Mouse (Mus musculus) heart, embryonic 12.5 days (tissue): ENCODE data around the gene Zfp663. TPM values are rescaled to one million over a fixed set of nuclear protein-coding genes. Genes with fewer than 3 reads are reported as not detected.

Experiments
- ATAC-seq: fragments of 200-750 bp; cut with Nextera tagmentation; 2 replicates; pipeline ENCODE4 v1.8.0; 2017; ENCODE audit warnings: moderate TSS enrichment, moderate library complexity; ENCODE audit not compliant: insufficient number of reproducible peaks, low FRiP score
- H3K27ac ChIP-seq: fragments of 300-500 bp; sonication (generic); 2 replicates; pipeline ENCODE4 v1.5.1; 2016; ENCODE audit warnings: mild to moderate bottlenecking, moderate library complexity; ENCODE audit not compliant: poor library complexity, severe bottlenecking
- H3K27me3 ChIP-seq: fragments of 300-500 bp; sonication (generic); replicated peaks from 2 replicates; pipeline ENCODE4 v1.6.1; 2016; ENCODE audit warnings: mild to moderate bottlenecking, moderate library complexity
- H3K36me3 ChIP-seq: fragments of 300-500 bp; sonication (generic); 2 replicates; pipeline ENCODE4 v1.6.1; 2016; ENCODE audit warnings: mild to moderate bottlenecking, moderate library complexity
- H3K4me1 ChIP-seq: fragments of 300-500 bp; sonication (generic); replicated peaks from 2 replicates; pipeline ENCODE4 v1.6.1; 2016; ENCODE audit warnings: mild to moderate bottlenecking
- H3K4me2 ChIP-seq: fragments of 300-500 bp; sonication (generic); 2 replicates; pipeline ENCODE4 v1.6.1; 2016; ENCODE audit warnings: mild to moderate bottlenecking, moderate library complexity
- H3K4me3 ChIP-seq: fragments of 300-500 bp; sonication (generic); 2 replicates; pipeline ENCODE4 v1.5.1; 2016; ENCODE audit warnings: mild to moderate bottlenecking
- H3K9ac ChIP-seq: fragments of 300-500 bp; sonication (generic); 2 replicates; pipeline ENCODE4 v1.6.1; 2016; ENCODE audit warnings: mild to moderate bottlenecking, moderate library complexity
- H3K9me3 ChIP-seq: fragments of 300-500 bp; sonication (generic); replicated peaks from 2 replicates; pipeline ENCODE4 v1.6.1; 2016; ENCODE audit warnings: mild to moderate bottlenecking, moderate library complexity
- WGBS: fragments of 180-500 bp; shearing (Covaris S2); methylation state at CpG from one replicate; pipeline ENCODE4 v1.1.7; 2016; 5-methylcytosine and 5-hydroxymethylcytosine counted together
- polyA plus RNA-seq: library from polyadenylated mRNA; unstranded; fragments of >200 nt; fragmentation: Nextera tagmentation; extraction: Ambion mirVana; gene quantifications from 2 replicates; pipeline ENCODE4 v1.2.1, GENCODE M21; 2016

Zfp663 gene
- polyA plus RNA-seq, result 0.08 TPM in 1 of 2 replicates, not detected in the other

DNA sequence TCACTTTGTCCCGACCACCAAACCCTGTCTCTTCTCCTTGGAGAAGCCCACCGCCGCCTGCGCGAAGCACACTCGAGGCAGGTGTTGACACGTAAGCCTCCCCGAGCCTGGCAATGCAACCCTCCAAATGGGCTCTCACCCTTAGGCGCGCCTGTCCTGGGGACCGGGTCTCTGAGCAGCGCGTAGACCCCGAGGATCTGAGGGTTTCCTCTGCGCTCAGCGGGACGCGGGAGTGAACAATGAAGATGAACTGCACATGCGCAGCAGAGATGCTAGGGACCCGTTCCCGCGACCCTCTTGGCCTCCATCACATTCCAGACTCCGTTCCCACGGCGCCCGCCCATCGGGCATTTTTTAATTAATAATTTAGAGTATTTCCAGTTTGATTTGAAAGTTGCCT, at the start of gene Zfp663:
TSS of gene Zfp663 (minus strand) at position 234 of the 400 bp plus-strand sequence.
- Histone ChIP-seq H3K4me2 (peak within 1 kb of the TSS; percentile 52), H3K4me1 (peaks cover 24% of the 10 kb centered on the region), H3K27ac (no peak within 1 kb of the TSS), H3K9me3 (no peaks in the 10 kb centered on the region), H3K4me3 (peak within 1 kb of the TSS; percentile 9), H3K9ac (no peak within 1 kb of the TSS), H3K27me3 (peaks cover 40% of the 10 kb centered on the region), H3K36me3 (no peaks in the 10 kb centered on the region)
- WGBS, result 2% methylated on average over 27 of the region's 27 CpGs
- no peak for ATAC-seq

DNA sequence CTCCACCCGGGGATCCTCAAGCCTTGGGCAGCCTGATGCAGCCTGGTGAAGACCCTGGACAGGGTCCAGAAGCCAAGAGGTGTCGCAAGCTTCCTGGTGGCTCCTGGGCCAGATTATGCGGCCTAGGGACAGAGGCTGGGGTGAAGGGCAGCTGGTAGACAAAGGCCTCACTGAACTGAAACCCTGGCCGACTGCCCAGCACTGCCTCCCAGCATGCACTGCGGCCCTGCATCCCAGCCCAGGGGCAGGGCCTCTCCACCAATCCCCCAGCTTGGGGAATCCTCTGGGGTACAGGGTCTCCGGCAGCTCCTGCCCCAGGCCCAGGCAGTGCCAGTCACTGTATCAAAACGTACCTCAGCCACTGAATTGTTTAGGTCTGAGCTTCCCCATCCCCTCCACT, 48.8 kb upstream of the Zfp663 start:
- Histone ChIP-seq H3K9me3 (no peaks in the 10 kb centered on the region), H3K27me3 (no peaks in the 10 kb centered on the region), H3K27ac (no peak overlapping the region), H3K4me2 (no peak overlapping the region), H3K4me3 (no peak overlapping the region), H3K9ac (no peak overlapping the region), H3K4me1 (peaks cover 47% of the 10 kb centered on the region), H3K36me3 (no peaks in the 10 kb centered on the region)
- 0 out of 2 replicates have a peak, but pooled peaks have one; percentile 10 for ATAC-seq
- 51% methylated on average over 7 of the region's 7 CpGs for WGBS

DNA sequence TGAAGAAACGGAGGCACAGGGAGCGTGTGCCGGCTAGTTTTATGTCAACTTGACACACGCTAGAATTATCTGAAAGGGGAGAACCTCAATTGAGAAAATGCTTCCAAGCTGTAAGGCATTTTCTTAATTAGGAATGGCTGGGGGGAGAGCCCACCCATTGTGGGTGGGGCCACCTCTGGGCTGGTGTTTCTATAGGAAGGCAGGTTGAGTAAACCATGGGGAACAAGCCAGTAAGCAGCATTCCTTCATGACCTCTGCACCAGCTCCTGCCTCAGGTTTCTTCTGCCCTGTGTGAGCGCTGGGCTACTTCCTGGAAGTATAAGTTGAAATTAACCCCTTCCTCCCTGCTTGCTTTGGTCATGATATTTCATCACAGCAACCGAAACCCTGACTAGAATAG, 47.3 kb upstream of the Zfp663 start:
- no peak overlapping the region for H3K4me2 ChIP-seq
- no peak overlapping the region for H3K9ac ChIP-seq
- H3K27ac ChIP-seq, result no peak overlapping the region
- WGBS, result 74% methylated on average over 6 of the region's 6 CpGs
- no peak overlapping the region for H3K4me3 ChIP-seq
- no peak for ATAC-seq
- H3K9me3 ChIP-seq, result no peaks in the 10 kb centered on the region
- no peaks in the 10 kb centered on the region for H3K27me3 ChIP-seq
- H3K4me1 ChIP-seq, result peaks cover 47% of the 10 kb centered on the region
- H3K36me3 ChIP-seq, result no peaks in the 10 kb centered on the region

DNA sequence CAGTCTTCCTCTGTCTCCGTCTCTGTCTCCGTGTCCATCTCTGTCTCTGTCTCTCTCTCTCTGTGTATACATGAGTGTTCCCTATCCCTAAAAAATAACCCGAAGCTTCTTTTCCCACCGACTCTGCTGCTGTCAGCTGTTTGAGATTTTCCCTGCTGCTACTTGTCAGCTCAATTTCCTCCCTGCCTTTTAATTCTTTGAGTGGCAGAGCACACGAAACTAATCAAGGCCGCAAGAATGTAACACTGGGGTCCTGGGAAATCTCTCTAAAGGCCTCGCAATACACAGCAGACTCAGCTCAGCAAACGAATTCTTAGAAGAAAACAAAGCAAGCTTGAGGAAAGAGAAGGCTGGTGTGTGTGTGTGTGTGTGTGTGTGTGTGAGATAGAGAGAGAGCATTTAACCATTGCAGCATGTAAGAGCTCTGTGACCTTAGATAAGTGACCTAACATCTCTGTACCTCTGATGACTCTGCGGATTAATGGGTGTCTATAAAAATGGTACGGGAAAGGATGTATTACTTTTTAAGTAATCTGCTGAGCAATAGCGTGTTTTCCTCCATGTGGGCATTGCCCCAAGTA, 46.7 kb upstream of the Zfp663 start:
- Histone ChIP-seq H3K27me3 (no peaks in the 10 kb centered on the region), H3K27ac (no peak overlapping the region), H3K4me3 (no peak overlapping the region), H3K9ac (no peak overlapping the region), H3K9me3 (no peaks in the 10 kb centered on the region), H3K4me2 (no peak overlapping the region), H3K36me3 (no peaks in the 10 kb centered on the region), H3K4me1 (peaks cover 46% of the 10 kb centered on the region)
- WGBS, result 47% methylated on average over 11 of the region's 11 CpGs
- ATAC-seq, result no peak

DNA sequence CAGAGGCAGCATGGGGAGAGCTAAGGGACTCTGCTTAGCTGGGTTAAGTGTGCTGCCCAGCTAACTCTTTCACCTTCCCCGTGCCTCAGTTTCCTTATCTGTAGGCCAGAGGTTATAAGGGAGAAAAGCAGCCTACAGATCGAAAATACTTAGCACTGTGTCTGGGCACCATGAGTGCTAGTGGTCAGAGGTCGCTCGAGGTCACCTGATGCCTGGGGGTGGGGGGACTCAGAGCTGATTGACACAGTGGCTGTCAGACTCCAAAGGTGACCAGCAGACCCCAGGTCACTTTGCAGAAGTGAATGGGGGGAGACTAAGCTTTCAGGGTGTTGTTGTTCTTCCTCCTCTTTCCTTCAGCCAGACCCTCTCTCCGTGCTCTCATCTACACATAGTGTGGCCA, 45.8 kb upstream of the Zfp663 start:
- Histone ChIP-seq H3K9me3 (no peaks in the 10 kb centered on the region), H3K27me3 (no peaks in the 10 kb centered on the region)
- WGBS, result 66% methylated on average over 5 of the region's 5 CpGs

DNA sequence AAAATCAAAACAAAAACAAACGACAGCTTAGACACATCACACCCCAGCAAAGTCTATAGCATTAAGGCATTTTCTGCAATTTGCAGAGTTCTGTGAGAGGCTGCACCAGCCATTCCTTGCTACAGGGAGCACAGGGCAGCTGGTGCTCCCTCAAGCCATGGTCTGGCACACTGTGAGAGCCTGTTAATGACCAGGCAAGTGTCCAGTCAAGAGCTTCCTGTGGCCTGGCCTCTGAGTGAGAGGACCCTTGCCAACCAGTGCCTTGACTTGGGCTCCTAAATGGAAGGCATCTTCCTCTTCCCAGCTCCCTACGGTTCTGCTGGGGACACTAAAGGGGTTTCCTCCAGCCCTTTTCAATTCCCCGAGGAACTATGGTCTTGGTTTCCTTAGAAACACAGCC, 45.4 kb upstream of the Zfp663 start:
- H3K4me3 ChIP-seq, result no peak overlapping the region
- peaks cover 38% of the 10 kb centered on the region for H3K4me1 ChIP-seq
- H3K27me3 ChIP-seq, result no peaks in the 10 kb centered on the region
- WGBS, result 56% methylated on average over 3 of the region's 3 CpGs
- H3K36me3 ChIP-seq, result no peaks in the 10 kb centered on the region
- no peaks in the 10 kb centered on the region for H3K9me3 ChIP-seq
- no peak overlapping the region for H3K9ac ChIP-seq
- no peak overlapping the region for H3K27ac ChIP-seq
- H3K4me2 ChIP-seq, result no peak overlapping the region
- ATAC-seq, result no peak

More for the DNA sequence above, 45.8 kb upstream of the Zfp663 start:
- no peak for ATAC-seq
- Histone ChIP-seq H3K4me2 (no peak overlapping the region), H3K4me3 (no peak overlapping the region), H3K4me1 (peaks cover 38% of the 10 kb centered on the region), H3K9ac (no peak overlapping the region), H3K27ac (no peak overlapping the region), H3K36me3 (no peaks in the 10 kb centered on the region)

DNA sequence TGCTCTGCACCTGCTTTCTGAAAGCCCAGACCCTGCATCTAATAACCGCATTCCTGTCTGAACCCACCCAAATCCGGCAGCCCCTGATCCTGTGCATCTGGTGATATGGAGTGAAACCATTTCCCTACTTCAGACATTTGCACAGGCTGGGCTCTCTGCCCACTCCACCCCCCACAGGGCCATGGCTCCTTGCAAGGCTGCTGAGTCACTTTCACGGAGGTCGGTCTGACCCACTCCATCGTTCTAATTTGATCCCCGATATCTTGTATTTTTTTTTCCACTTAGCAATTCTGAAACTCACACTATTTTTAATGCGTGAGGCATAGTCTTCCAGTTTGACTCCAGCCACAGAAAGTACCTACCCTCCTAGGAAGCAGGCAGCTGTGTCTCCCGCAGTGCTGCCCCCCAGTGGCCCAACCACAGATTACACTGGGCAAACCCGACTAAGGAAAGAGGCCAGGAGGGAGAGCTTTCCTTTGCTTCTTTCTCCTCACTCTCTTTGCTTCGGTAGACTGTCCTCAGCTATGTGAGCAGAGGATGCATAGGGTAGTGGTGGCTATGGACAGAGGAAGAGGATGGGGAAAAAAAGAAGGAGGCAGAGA, 39.3 kb upstream of the Zfp663 start:
- Histone ChIP-seq H3K9ac (no peak overlapping the region), H3K4me2 (no peak overlapping the region), H3K9me3 (no peaks in the 10 kb centered on the region), H3K4me1 (peaks cover 12% of the 10 kb centered on the region; the same call in 1 of the 2 replicates), H3K4me3 (no peak overlapping the region), H3K36me3 (no peaks in the 10 kb centered on the region), H3K27me3 (no peaks in the 10 kb centered on the region), H3K27ac (no peak overlapping the region)
- 40% methylated on average over 10 of the region's 10 CpGs for WGBS
- ATAC-seq, result no peak

DNA sequence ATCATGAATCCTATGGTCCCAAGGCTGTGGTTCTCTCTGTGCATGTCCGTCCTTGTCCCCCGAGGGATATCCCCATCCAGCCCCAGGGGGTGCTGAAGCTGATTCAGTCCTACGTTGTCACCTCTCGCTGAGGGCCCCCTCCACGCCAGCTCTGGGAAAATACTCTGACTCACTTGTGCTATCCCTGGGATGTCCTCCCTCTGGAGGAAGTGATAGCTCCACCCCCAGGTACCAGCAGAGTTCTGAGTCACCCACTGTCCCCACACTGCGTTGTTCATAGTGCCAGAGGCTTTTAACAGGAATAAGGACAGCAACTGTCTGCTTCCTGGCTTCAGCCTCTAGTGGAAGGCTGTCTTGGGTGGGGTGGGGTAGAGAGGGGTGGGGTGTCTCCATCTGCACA, 36.8 kb upstream of the Zfp663 start:
- Histone ChIP-seq H3K4me1 (peaks cover 22% of the 10 kb centered on the region; the same call in 1 of the 2 replicates), H3K4me2 (no peak overlapping the region), H3K4me3 (no peak overlapping the region), H3K36me3 (no peaks in the 10 kb centered on the region), H3K27ac (0 out of 2 replicates have a peak overlapping the region, but pooled peaks have one; percentile 2), H3K9me3 (no peaks in the 10 kb centered on the region), H3K9ac (no peak overlapping the region), H3K27me3 (no peaks in the 10 kb centered on the region)
- peak; percentile 76 for ATAC-seq
- WGBS, result 24% methylated on average over 6 of the region's 6 CpGs

DNA sequence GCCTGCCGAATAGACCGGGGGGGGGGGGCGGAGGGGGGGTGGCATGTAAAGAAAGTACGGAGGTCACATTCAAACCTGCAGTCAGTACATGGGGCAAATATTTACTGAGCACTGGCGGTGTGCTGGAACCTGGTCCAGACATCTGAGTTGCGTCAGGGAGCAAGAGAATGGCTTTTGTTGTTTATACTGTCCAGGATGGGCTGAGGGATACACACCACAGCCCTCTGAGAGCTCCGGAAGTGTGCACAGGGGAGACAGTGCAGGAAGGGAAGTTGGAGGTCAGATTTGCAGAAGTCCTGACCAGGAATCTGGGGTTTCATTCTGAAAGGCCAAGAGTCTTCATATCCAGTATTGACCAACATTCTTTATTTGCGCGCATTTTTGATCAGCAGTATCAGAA, 36.4 kb upstream of the Zfp663 start:
- no peak for ATAC-seq
- H3K27ac ChIP-seq, result 0 out of 2 replicates have a peak overlapping the region, but pooled peaks have one; percentile 2
- H3K4me2 ChIP-seq, result no peak overlapping the region
- H3K9me3 ChIP-seq, result no peaks in the 10 kb centered on the region
- 60% methylated on average over 9 of the region's 9 CpGs for WGBS
- peaks cover 22% of the 10 kb centered on the region; the same call in 1 of the 2 replicates for H3K4me1 ChIP-seq
- no peaks in the 10 kb centered on the region for H3K36me3 ChIP-seq
- H3K27me3 ChIP-seq, result no peaks in the 10 kb centered on the region
- no peak overlapping the region for H3K9ac ChIP-seq
- H3K4me3 ChIP-seq, result no peak overlapping the region

DNA sequence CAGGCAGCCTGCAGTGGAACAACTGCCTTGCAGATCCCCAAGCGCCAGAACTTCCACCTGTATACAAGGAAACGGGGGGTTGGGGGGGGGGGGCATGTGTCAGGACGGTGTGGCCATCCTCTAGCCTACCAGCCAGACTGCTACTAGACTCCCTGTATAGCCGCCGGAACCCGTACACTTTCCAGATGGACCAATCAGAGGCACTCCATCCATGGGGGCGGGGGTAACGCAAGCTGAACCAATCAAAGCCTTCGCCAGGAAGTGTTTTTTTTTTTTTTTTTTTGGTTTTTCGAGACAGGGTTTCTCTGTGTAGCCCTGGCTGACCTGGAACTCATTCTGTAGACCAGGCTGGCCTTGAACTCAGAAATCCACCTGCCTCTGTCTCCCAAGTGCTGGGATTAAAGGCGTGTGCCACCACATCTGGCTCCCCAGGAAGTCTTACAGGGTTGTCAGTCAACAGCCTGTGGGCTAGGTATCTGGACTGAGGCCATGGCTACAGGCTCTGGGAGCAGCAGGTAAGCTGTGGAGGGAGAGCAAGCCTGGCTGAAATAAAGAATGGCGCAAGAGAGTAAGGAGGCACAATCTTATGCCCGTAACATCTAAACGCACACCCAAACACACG, 29.7 kb upstream of the Zfp663 start:
- H3K4me3 ChIP-seq, result no peak overlapping the region
- no peak overlapping the region for H3K4me2 ChIP-seq
- ATAC-seq, result no peak
- WGBS, result 62% methylated on average over 15 of the region's 15 CpGs
- no peaks in the 10 kb centered on the region for H3K9me3 ChIP-seq
- no peaks in the 10 kb centered on the region for H3K27me3 ChIP-seq
- H3K4me1 ChIP-seq, result peaks cover 18% of the 10 kb centered on the region
- H3K27ac ChIP-seq, result no peak overlapping the region
- H3K36me3 ChIP-seq, result no peaks in the 10 kb centered on the region
- H3K9ac ChIP-seq, result no peak overlapping the region

DNA sequence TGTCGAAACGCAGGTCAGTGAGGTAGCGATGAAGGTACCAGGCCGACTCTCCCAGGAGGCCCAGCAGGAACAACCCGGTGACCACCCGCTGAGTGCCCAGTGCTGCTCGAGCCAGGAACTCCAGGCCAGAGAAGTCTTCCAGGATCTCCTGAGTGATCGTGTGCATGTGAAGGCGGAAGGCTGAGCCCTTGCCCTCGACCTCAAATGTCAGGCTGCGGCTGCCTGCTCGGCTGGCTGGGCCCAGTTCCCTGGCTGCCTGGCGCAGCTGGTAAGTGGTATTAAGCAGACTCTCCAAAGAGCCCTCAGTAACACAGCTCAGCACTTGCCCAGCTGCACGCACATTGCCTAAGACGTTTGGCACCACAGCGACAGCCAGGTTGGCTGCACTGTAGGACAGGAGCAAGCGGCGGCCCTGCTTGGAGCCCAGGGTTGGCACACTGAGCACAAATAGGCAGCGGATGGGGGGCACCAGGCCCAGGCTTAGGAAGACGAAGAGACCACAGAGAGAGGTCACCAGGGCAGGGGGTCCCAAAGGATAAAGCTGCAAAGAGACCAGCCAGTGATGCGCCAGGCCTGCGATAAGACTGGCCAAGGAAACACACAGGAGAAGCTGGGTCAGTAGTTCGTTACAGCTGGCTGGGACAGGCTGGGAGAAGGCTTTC, 29.1 kb upstream of the Zfp663 start:
- H3K9me3 ChIP-seq, result no peaks in the 10 kb centered on the region
- WGBS, result 74% methylated on average over 23 of the region's 23 CpGs
- H3K4me1 ChIP-seq, result peaks cover 18% of the 10 kb centered on the region
- no peaks in the 10 kb centered on the region for H3K36me3 ChIP-seq
- H3K4me2 ChIP-seq, result no peak overlapping the region
- ATAC-seq, result peak; percentile 16; the same call in 1 of the 2 replicates
- 0 out of 2 replicates have a peak overlapping the region, but pooled peaks have one; percentile 23 for H3K9ac ChIP-seq
- H3K27me3 ChIP-seq, result no peaks in the 10 kb centered on the region
- H3K4me3 ChIP-seq, result no peak overlapping the region
- H3K27ac ChIP-seq, result no peak overlapping the region
